Mouse (Mus musculus): ENCODE data around the gene Pjvk. TPM values are rescaled to one million over a fixed set of nuclear protein-coding genes. Genes with fewer than 3 reads are reported as not detected.

The Pjvk gene
- polyA plus RNA-seq, 1 experiment from 2014 or later = not detected

Other genes with a start within 250 kb of the Pjvk start
- 11.0 and 11.5 TPM in 2 replicates for gene Osbpl6, start 242.0 kb upstream of the Pjvk start, polyA plus RNA-seq (2014; fragmentation: Nextera tagmentation; extraction: Ambion mirVana)
- 52.8 and 61.0 TPM in 2 replicates for gene Prkra, start 461 bp upstream of the Pjvk start, polyA plus RNA-seq (2014; fragmentation: Nextera tagmentation; extraction: Ambion mirVana)
- 128 and 157 TPM in 2 replicates for gene Fkbp7, start 24.6 kb downstream of the Pjvk start, polyA plus RNA-seq (2014; fragmentation: Nextera tagmentation; extraction: Ambion mirVana)
- 11.9 and 13.3 TPM in 2 replicates for gene Plekha3, start 26.8 kb downstream of the Pjvk start, polyA plus RNA-seq (2014; fragmentation: Nextera tagmentation; extraction: Ambion mirVana)